Mouse (Mus musculus): ENCODE results near the gene Dynlrb2. TPM values are rescaled to one million over a fixed set of nuclear protein-coding genes. Genes with fewer than 3 reads are reported as not detected.

Gene Dynlrb2
- polyA plus RNA-seq, 1 experiment from 2014 or later = 25.5 TPM

GRCm38 (mm10) chr8:116488546-116488945 is 16.2 kb upstream of the Dynlrb2 start:
- H3K9ac ChIP-seq = no peak overlapping the region
- H3K9me3 ChIP-seq (ENCODE audit: control insufficient read depth, low read length) = no peaks in the 10 kb centered on the region
- no peak overlapping the region for H3K27ac ChIP-seq
- no peaks in the 10 kb centered on the region for H3K27me3 ChIP-seq (ENCODE audit: control insufficient read depth, insufficient read depth, low read length)
- no peak overlapping the region for H3K4me2 ChIP-seq (replicated peaks)
- no peaks in the 10 kb centered on the region for H3K4me1 ChIP-seq (replicated peaks; ENCODE audit: control insufficient read depth, insufficient read depth, low read length)
- no peak for ATAC-seq (ENCODE audit: low FRiP score)
- 86% methylated on average over 2 of the region's 2 CpGs for WGBS
- no peak for DNase-seq (ENCODE audit: low spot score)
- no peak overlapping the region for H3K4me3 ChIP-seq (replicated peaks; ENCODE audit: low read length)
- no peaks in the 10 kb centered on the region for H3K36me3 ChIP-seq (replicated peaks; ENCODE audit: control insufficient read depth, insufficient read depth)

GRCm38 (mm10) chr8:116500057-116500809 is 4.5 kb upstream of the Dynlrb2 start:
- H3K27me3 ChIP-seq (ENCODE audit: control insufficient read depth, insufficient read depth, low read length) = no peaks in the 10 kb centered on the region
- no peak overlapping the region for H3K9ac ChIP-seq
- WGBS = 89% methylated on average over 7 of the region's 7 CpGs
- no peaks in the 10 kb centered on the region for H3K9me3 ChIP-seq (ENCODE audit: control insufficient read depth, low read length)
- no peak overlapping the region for H3K4me3 ChIP-seq (replicated peaks; ENCODE audit: low read length)
- ATAC-seq (ENCODE audit: low FRiP score) (no peak), DNase-seq (ENCODE audit: low spot score) (no peak)
- no peaks in the 10 kb centered on the region for H3K36me3 ChIP-seq (replicated peaks; ENCODE audit: control insufficient read depth, insufficient read depth)
- H3K27ac ChIP-seq = no peak overlapping the region
- H3K4me1 ChIP-seq (replicated peaks; ENCODE audit: control insufficient read depth, insufficient read depth, low read length) = peaks cover 6% of the 10 kb centered on the region; the same call in 1 of the 2 replicates
- no peak overlapping the region for H3K4me2 ChIP-seq (replicated peaks)

GRCm38 (mm10) chr8:116508721-116509120 is 3.9 kb downstream of the Dynlrb2 start:
- no peak overlapping the region for H3K4me2 ChIP-seq (replicated peaks)
- H3K4me1 ChIP-seq (replicated peaks; ENCODE audit: control insufficient read depth, insufficient read depth, low read length) = peaks cover 6% of the 10 kb centered on the region; the same call in 1 of the 2 replicates
- DNase-seq (ENCODE audit: low spot score) = no peak
- H3K27ac ChIP-seq = no peak overlapping the region
- WGBS = 85% methylated on average over 5 of the region's 5 CpGs
- no peaks in the 10 kb centered on the region for H3K27me3 ChIP-seq (ENCODE audit: control insufficient read depth, insufficient read depth, low read length)
- H3K4me3 ChIP-seq (replicated peaks; ENCODE audit: low read length) = no peak overlapping the region
- no peaks in the 10 kb centered on the region for H3K9me3 ChIP-seq (ENCODE audit: control insufficient read depth, low read length)
- no peaks in the 10 kb centered on the region for H3K36me3 ChIP-seq (replicated peaks; ENCODE audit: control insufficient read depth, insufficient read depth)
- ATAC-seq (ENCODE audit: low FRiP score) = no peak
- H3K9ac ChIP-seq = no peak overlapping the region

- H3K4me1 ChIP-seq (replicated peaks; ENCODE audit: control insufficient read depth, insufficient read depth, low read length) = peaks cover 3% of the 10 kb centered on the region; the same call in 1 of the 2 replicates
- H3K9ac ChIP-seq = no peak overlapping the region
- no peaks in the 10 kb centered on the region for H3K9me3 ChIP-seq (ENCODE audit: control insufficient read depth, low read length)
- no peak overlapping the region for H3K4me3 ChIP-seq (replicated peaks; ENCODE audit: low read length)
- H3K27ac ChIP-seq = no peak overlapping the region
- 68% methylated on average over 3 of the region's 3 CpGs for WGBS
- ATAC-seq (ENCODE audit: low FRiP score) = no peak
- DNase-seq (ENCODE audit: low spot score) = no peak
- no peaks in the 10 kb centered on the region for H3K27me3 ChIP-seq (ENCODE audit: control insufficient read depth, insufficient read depth, low read length)
- no peaks in the 10 kb centered on the region for H3K36me3 ChIP-seq (replicated peaks; ENCODE audit: control insufficient read depth, insufficient read depth)
- H3K4me2 ChIP-seq (replicated peaks) = no peak overlapping the region
Observed at GRCm38 (mm10) chr8:116509247-116509646, 4.5 kb downstream of the Dynlrb2 start.

GRCm38 (mm10) chr8:116519676-116520075 is 14.9 kb downstream of the Dynlrb2 start:
- H3K27ac ChIP-seq = no peak overlapping the region
- no peak overlapping the region for H3K4me3 ChIP-seq (replicated peaks; ENCODE audit: low read length)
- no peak for ATAC-seq (ENCODE audit: low FRiP score)
- no peak overlapping the region for H3K4me2 ChIP-seq (replicated peaks)
- H3K36me3 ChIP-seq (replicated peaks; ENCODE audit: control insufficient read depth, insufficient read depth) = no peaks in the 10 kb centered on the region
- no peaks in the 10 kb centered on the region for H3K4me1 ChIP-seq (replicated peaks; ENCODE audit: control insufficient read depth, insufficient read depth, low read length)
- peaks cover 9% of the 10 kb centered on the region; the same call in 1 of the 2 replicates for H3K9me3 ChIP-seq (ENCODE audit: control insufficient read depth, low read length)
- H3K9ac ChIP-seq = no peak overlapping the region
- H3K27me3 ChIP-seq (ENCODE audit: control insufficient read depth, insufficient read depth, low read length) = no peaks in the 10 kb centered on the region
- DNase-seq (ENCODE audit: low spot score) = no peak
- 87% methylated on average over 5 of the region's 5 CpGs for WGBS

- 96% methylated on average over 4 of the region's 4 CpGs for WGBS
- ATAC-seq (ENCODE audit: low FRiP score) (no peak), DNase-seq (ENCODE audit: low spot score) (no peak)
- no peak overlapping the region for H3K9ac ChIP-seq
- no peaks in the 10 kb centered on the region for H3K4me1 ChIP-seq (replicated peaks; ENCODE audit: control insufficient read depth, insufficient read depth, low read length)
- H3K36me3 ChIP-seq (replicated peaks; ENCODE audit: control insufficient read depth, insufficient read depth) = no peaks in the 10 kb centered on the region
- no peak overlapping the region for H3K4me3 ChIP-seq (replicated peaks; ENCODE audit: low read length)
- H3K4me2 ChIP-seq (replicated peaks) = no peak overlapping the region
- no peak overlapping the region for H3K27ac ChIP-seq
- H3K27me3 ChIP-seq (ENCODE audit: control insufficient read depth, insufficient read depth, low read length) = no peaks in the 10 kb centered on the region
- H3K9me3 ChIP-seq (ENCODE audit: control insufficient read depth, low read length) = peaks cover 9% of the 10 kb centered on the region; the same call in 1 of the 2 replicates
Observed at GRCm38 (mm10) chr8:116521208-116521607, 16.4 kb downstream of the Dynlrb2 start.

- WGBS = 89% methylated on average over 3 of the region's 3 CpGs
- Histone ChIP-seq H3K36me3 (replicated peaks; ENCODE audit: control insufficient read depth, insufficient read depth) (no peaks in the 10 kb centered on the region), H3K27me3 (ENCODE audit: control insufficient read depth, insufficient read depth, low read length) (no peaks in the 10 kb centered on the region), H3K9me3 (ENCODE audit: control insufficient read depth, low read length) (peaks cover 6% of the 10 kb centered on the region; the same call in 1 of the 2 replicates), H3K9ac (no peak overlapping the region), H3K4me2 (replicated peaks) (no peak overlapping the region), H3K4me3 (replicated peaks; ENCODE audit: low read length) (no peak overlapping the region), H3K4me1 (replicated peaks; ENCODE audit: control insufficient read depth, insufficient read depth, low read length) (no peaks in the 10 kb centered on the region), H3K27ac (no peak overlapping the region)
- no peak for DNase-seq (ENCODE audit: low spot score)
- ATAC-seq (ENCODE audit: low FRiP score) = no peak
Observed at GRCm38 (mm10) chr8:116521641-116522040, 16.9 kb downstream of the Dynlrb2 start.

- 91% methylated on average over 11 of the region's 11 CpGs for WGBS
- H3K4me3 ChIP-seq (replicated peaks; ENCODE audit: low read length) = no peak overlapping the region
- 0 out of 2 replicates have a peak, but pooled peaks cover under 1% of the 10 kb centered on the region for H3K9me3 ChIP-seq (ENCODE audit: control insufficient read depth, low read length)
- no peak overlapping the region for H3K4me2 ChIP-seq (replicated peaks)
- H3K36me3 ChIP-seq (replicated peaks; ENCODE audit: control insufficient read depth, insufficient read depth) = no peaks in the 10 kb centered on the region
- no peak overlapping the region for H3K27ac ChIP-seq
- DNase-seq (ENCODE audit: low spot score) (no peak), ATAC-seq (ENCODE audit: low FRiP score) (no peak)
- no peaks in the 10 kb centered on the region for H3K27me3 ChIP-seq (ENCODE audit: control insufficient read depth, insufficient read depth, low read length)
- no peak overlapping the region for H3K9ac ChIP-seq
- H3K4me1 ChIP-seq (replicated peaks; ENCODE audit: control insufficient read depth, insufficient read depth, low read length) = no peaks in the 10 kb centered on the region
Observed at GRCm38 (mm10) chr8:116522104-116522767, 17.5 kb downstream of the Dynlrb2 start.

- Histone ChIP-seq H3K9me3 (ENCODE audit: control insufficient read depth, low read length) (no peaks in the 10 kb centered on the region), H3K27ac (no peak overlapping the region), H3K4me3 (replicated peaks; ENCODE audit: low read length) (no peak overlapping the region), H3K27me3 (ENCODE audit: control insufficient read depth, insufficient read depth, low read length) (no peaks in the 10 kb centered on the region), H3K36me3 (replicated peaks; ENCODE audit: control insufficient read depth, insufficient read depth) (no peaks in the 10 kb centered on the region), H3K4me1 (replicated peaks; ENCODE audit: control insufficient read depth, insufficient read depth, low read length) (no peaks in the 10 kb centered on the region), H3K9ac (no peak overlapping the region), H3K4me2 (replicated peaks) (no peak overlapping the region)
- WGBS = 91% methylated on average over 7 of the region's 7 CpGs
- DNase-seq (ENCODE audit: low spot score) = no peak
- ATAC-seq (ENCODE audit: low FRiP score) = no peak
Observed at GRCm38 (mm10) chr8:116524915-116525314, 20.1 kb downstream of the Dynlrb2 start.
